Mouse (Mus musculus): ENCODE data around the gene Uba7. TPM values are rescaled to one million over a fixed set of nuclear protein-coding genes. Genes with fewer than 3 reads are reported as not detected.

Uba7 gene
- polyA plus RNA-seq, 1 experiment from 2014 or later: 3.2 TPM

DNA sequence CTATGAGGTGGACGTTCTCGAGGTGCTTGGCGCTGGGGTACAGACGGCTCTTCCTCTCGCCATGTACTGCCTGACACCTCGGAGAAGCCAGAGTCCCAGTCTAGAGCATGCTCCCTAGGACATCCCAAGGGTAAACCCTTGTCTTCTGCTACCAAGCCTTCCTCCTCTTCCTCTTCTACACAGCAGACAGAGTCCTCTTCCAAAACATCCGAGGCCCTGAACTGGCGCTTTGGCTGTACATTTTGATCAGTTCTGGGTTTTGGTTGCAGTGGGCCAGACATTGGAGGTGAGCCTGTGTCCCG is 9.4 kb downstream of the Uba7 start:
- H3K4me1 ChIP-seq (replicated peaks; ENCODE audit: control insufficient read depth, insufficient read depth, low read length): peaks cover 14% of the 10 kb centered on the region
- no peaks in the 10 kb centered on the region for H3K36me3 ChIP-seq (ENCODE audit: control insufficient read depth, insufficient read depth)
- 0 out of 2 replicates have a peak, but pooled peaks cover 3% of the 10 kb centered on the region for H3K27me3 ChIP-seq (replicated peaks; ENCODE audit: control insufficient read depth, insufficient read depth, low read length)
- no peak for ATAC-seq
- H3K9ac ChIP-seq (replicated peaks; ENCODE audit: low read depth, low read length): peak overlapping the region; percentile 67; the same call in 1 of the 2 replicates
- peak overlapping the region; percentile 75 for H3K4me3 ChIP-seq (replicated peaks; ENCODE audit: low read length)
- H3K4me2 ChIP-seq (ENCODE audit: low read length): peak overlapping the region; percentile 86
- H3K9me3 ChIP-seq (ENCODE audit: control insufficient read depth, low read length): no peaks in the 10 kb centered on the region
- WGBS: 74% methylated on average over 9 of the region's 9 CpGs
- no peak overlapping the region for H3K27ac ChIP-seq (ENCODE audit: low read length)

DNA sequence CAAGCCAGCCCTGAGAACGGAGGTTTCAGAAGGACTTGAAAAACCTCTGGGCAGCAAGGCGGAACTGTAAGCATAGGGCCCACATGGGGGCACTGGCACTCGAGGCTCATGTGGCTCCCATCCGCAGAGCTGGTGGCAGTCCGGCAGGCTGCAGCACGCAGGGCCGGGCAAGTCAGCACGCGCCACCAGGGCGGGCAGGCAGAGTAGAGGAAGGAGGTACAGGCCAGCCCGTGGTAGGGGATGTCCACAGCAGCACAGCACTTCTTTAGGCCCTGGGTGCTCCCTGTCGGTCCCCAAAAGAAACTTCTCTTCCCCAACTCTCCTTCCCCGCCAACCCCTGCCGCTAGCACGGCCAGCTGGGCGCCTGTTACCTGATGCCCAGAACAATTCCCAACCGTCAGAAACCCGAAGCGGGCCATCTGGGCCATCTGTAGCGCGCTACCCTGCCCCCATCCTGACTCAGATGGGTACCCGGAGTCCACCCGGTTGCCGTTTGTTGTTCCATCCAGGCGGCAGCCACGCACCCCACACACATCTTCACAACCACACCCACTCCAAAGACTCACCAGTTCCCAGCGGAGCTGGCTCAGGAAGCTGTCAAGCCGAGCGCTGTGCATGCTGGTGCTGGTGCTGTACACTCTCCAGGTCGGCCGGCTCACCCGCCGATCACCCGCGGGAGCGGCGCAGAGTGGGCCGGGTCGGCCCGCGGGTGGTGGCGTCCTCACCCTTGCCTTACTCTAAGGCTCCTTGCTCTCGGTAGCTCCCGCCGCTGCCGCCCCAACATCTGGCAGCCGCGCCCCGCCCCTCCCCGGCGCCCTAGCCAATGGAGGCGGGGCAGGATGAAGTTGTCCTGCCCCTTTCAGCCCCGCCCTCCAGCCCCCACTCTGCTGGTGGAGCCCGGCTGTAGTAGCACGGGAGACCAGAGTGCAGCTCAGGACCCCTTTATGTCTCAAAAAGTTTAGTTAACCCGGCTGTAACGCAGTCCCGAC is 10.1 kb downstream of the Uba7 start, which contains the start of gene Inka1:
TSS of gene Inka1 (minus strand) at position 749 of the 989 bp plus-strand sequence.
- Histone ChIP-seq H3K27ac (ENCODE audit: low read length) (no peak within 1 kb of the TSS; the same call in 1 of the 2 replicates), H3K27me3 (replicated peaks; ENCODE audit: control insufficient read depth, insufficient read depth, low read length) (0 out of 2 replicates have a peak, but pooled peaks cover 3% of the 10 kb centered on the region), H3K9me3 (ENCODE audit: control insufficient read depth, low read length) (no peaks in the 10 kb centered on the region), H3K4me3 (replicated peaks; ENCODE audit: low read length) (peak within 1 kb of the TSS; percentile 75), H3K4me1 (replicated peaks; ENCODE audit: control insufficient read depth, insufficient read depth, low read length) (peaks cover 14% of the 10 kb centered on the region), H3K36me3 (ENCODE audit: control insufficient read depth, insufficient read depth) (no peaks in the 10 kb centered on the region), H3K9ac (replicated peaks; ENCODE audit: low read depth, low read length) (peak within 1 kb of the TSS; percentile 67), H3K4me2 (ENCODE audit: low read length) (peak within 1 kb of the TSS; percentile 86)
- WGBS: under 1% methylated on average over 58 of the region's 58 CpGs
- peak; percentile 78 for ATAC-seq

DNA sequence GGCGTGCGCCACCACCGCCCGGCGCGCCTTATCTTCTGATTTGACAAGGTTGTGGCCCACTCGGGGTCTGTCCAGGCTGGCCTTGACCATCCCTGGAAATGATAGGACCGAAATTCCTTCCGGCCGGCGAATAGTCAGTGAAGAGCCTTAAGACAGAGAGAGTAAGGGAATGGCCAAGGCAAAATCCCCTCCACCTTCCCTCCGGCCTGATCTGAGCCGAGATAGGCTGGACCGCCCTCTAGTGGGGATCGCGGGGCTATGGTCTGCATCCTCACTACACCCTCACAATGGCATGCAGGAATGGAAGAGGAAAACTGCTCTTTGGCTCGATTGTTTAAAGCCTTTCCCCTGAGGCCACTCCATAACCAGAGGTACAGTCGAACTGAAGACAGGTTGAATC is 11.1 kb downstream of the Uba7 start:
- peak; percentile 76 for ATAC-seq
- Histone ChIP-seq H3K4me3 (replicated peaks; ENCODE audit: low read length) (no peak overlapping the region; the same call in none of the 2 replicates), H3K27ac (ENCODE audit: low read length) (no peak overlapping the region), H3K27me3 (replicated peaks; ENCODE audit: control insufficient read depth, insufficient read depth, low read length) (0 out of 2 replicates have a peak, but pooled peaks cover 3% of the 10 kb centered on the region), H3K36me3 (ENCODE audit: control insufficient read depth, insufficient read depth) (no peaks in the 10 kb centered on the region), H3K4me2 (ENCODE audit: low read length) (peak overlapping the region; percentile 86), H3K4me1 (replicated peaks; ENCODE audit: control insufficient read depth, insufficient read depth, low read length) (peaks cover 14% of the 10 kb centered on the region), H3K9me3 (ENCODE audit: control insufficient read depth, low read length) (no peaks in the 10 kb centered on the region), H3K9ac (replicated peaks; ENCODE audit: low read depth, low read length) (no peak overlapping the region)
- 4% methylated on average over 18 of the region's 18 CpGs for WGBS

DNA sequence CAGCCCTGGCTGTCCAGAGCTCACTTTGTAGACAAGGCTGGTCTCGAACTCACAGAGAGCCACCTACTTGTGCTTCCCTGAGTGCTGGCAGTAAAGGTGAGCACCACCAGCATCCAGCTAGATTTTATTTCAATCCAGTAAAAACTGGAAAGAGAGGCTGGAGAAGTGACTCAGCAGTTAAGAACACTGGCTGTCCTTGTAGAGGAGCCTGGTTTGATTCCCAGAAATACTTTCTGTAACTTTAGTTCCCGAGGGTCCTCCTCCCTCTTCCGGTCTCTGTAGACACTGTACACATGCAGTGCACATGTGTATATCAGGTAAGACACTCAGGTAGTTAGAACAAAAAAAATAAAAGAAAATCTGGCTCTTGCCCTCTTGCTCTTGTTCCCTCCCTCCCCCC is 12.6 kb downstream of the Uba7 start:
- H3K9ac ChIP-seq (replicated peaks; ENCODE audit: low read depth, low read length): no peak overlapping the region
- no peaks in the 10 kb centered on the region for H3K9me3 ChIP-seq (ENCODE audit: control insufficient read depth, low read length)
- H3K27ac ChIP-seq (ENCODE audit: low read length): no peak overlapping the region
- no peaks in the 10 kb centered on the region for H3K36me3 ChIP-seq (ENCODE audit: control insufficient read depth, insufficient read depth)
- no peak for ATAC-seq
- H3K4me2 ChIP-seq (ENCODE audit: low read length): no peak overlapping the region
- peaks cover 14% of the 10 kb centered on the region for H3K4me1 ChIP-seq (replicated peaks; ENCODE audit: control insufficient read depth, insufficient read depth, low read length)
- 82% methylated on average over 3 of the region's 3 CpGs for WGBS
- 0 out of 2 replicates have a peak, but pooled peaks cover 3% of the 10 kb centered on the region for H3K27me3 ChIP-seq (replicated peaks; ENCODE audit: control insufficient read depth, insufficient read depth, low read length)
- no peak overlapping the region for H3K4me3 ChIP-seq (replicated peaks; ENCODE audit: low read length)

DNA sequence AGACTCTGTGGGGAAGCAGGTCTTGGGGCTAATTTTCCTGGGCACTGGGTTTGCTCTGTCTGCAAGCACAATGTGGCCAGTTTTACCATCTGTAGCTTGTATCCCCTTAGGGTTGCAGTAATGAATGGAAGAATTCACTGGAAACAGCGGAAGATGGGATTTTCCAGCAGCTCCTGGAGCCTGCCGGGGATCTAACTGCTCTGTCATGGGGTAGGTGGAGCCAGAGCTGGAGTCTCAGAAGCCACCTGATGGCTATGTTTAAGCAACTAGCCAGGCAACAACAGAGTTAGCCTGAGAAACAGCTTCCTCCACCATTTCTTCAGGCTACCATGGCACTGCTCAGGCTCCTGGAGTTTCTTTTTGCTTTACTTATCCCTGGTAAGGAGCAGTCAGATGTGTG is 16.9 kb downstream of the Uba7 start, which contains the start of gene Cdhr4:
TSS of gene Cdhr4 (plus strand) at position 301 of the 400 bp plus-strand sequence.
- Histone ChIP-seq H3K9ac (replicated peaks; ENCODE audit: low read depth, low read length) (no peak within 1 kb of the TSS), H3K4me1 (replicated peaks; ENCODE audit: control insufficient read depth, insufficient read depth, low read length) (no peaks in the 10 kb centered on the region), H3K9me3 (ENCODE audit: control insufficient read depth, low read length) (no peaks in the 10 kb centered on the region), H3K27ac (ENCODE audit: low read length) (no peak within 1 kb of the TSS), H3K27me3 (replicated peaks; ENCODE audit: control insufficient read depth, insufficient read depth, low read length) (no peaks in the 10 kb centered on the region), H3K4me2 (ENCODE audit: low read length) (no peak within 1 kb of the TSS), H3K4me3 (replicated peaks; ENCODE audit: low read length) (no peak within 1 kb of the TSS), H3K36me3 (ENCODE audit: control insufficient read depth, insufficient read depth) (no peaks in the 10 kb centered on the region)
- ATAC-seq: no peak
- WGBS: 68% methylated on average over 2 of the region's 2 CpGs

DNA sequence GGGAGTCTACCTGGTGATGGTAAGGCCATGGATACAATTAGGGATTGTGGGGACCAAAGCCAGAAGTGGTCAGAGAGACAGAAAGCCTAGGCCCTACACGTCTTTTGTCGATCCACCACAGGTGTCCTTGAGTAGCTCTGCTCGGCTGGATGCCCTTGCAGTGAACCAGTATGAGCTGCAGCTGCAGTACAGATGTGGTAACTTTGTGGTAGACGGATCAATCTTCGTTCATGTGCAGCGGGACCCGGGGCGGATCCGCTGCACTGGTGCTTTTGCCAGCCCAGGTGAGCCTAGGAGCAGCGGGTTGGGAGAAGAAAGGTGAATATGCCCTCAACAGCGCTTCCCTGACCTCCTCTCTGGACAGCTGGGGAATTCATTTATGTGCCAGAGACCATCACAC is 17.7 kb downstream of the Uba7 start:
- Histone ChIP-seq H3K4me1 (replicated peaks; ENCODE audit: control insufficient read depth, insufficient read depth, low read length) (no peaks in the 10 kb centered on the region), H3K27ac (ENCODE audit: low read length) (no peak overlapping the region), H3K9me3 (ENCODE audit: control insufficient read depth, low read length) (no peaks in the 10 kb centered on the region), H3K9ac (replicated peaks; ENCODE audit: low read depth, low read length) (no peak overlapping the region), H3K4me3 (replicated peaks; ENCODE audit: low read length) (no peak overlapping the region), H3K4me2 (ENCODE audit: low read length) (no peak overlapping the region), H3K36me3 (ENCODE audit: control insufficient read depth, insufficient read depth) (no peaks in the 10 kb centered on the region), H3K27me3 (replicated peaks; ENCODE audit: control insufficient read depth, insufficient read depth, low read length) (no peaks in the 10 kb centered on the region)
- 80% methylated on average over 11 of the region's 11 CpGs for WGBS
- ATAC-seq: no peak

DNA sequence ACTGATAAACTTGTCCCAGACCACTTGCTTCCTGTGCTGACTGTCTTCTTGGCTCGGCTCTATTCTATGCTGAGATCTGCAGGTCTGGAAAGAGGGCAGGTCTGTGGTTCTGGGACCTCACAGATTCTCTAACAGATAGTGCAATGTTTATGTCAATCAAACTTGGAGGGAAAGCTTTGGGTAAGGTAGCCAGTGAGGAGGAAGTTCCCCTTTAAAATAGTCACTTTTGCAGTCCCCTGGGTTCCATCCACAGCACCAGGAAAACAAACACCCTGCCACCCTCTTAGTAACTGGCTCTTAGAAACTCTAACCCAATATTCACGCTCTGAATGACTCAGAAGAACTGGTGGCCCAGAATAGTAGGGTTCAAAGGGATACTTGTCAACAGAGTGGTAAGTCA is 19.2 kb downstream of the Uba7 start:
- no peaks in the 10 kb centered on the region for H3K27me3 ChIP-seq (replicated peaks; ENCODE audit: control insufficient read depth, insufficient read depth, low read length)
- 68% methylated on average over 2 of the region's 2 CpGs for WGBS
- no peaks in the 10 kb centered on the region for H3K36me3 ChIP-seq (ENCODE audit: control insufficient read depth, insufficient read depth)
- H3K4me1 ChIP-seq (replicated peaks; ENCODE audit: control insufficient read depth, insufficient read depth, low read length): no peaks in the 10 kb centered on the region
- H3K4me3 ChIP-seq (replicated peaks; ENCODE audit: low read length): no peak overlapping the region
- no peak overlapping the region for H3K9ac ChIP-seq (replicated peaks; ENCODE audit: low read depth, low read length)
- no peak overlapping the region for H3K27ac ChIP-seq (ENCODE audit: low read length)
- no peaks in the 10 kb centered on the region for H3K9me3 ChIP-seq (ENCODE audit: control insufficient read depth, low read length)
- H3K4me2 ChIP-seq (ENCODE audit: low read length): no peak overlapping the region
- no peak for ATAC-seq

DNA sequence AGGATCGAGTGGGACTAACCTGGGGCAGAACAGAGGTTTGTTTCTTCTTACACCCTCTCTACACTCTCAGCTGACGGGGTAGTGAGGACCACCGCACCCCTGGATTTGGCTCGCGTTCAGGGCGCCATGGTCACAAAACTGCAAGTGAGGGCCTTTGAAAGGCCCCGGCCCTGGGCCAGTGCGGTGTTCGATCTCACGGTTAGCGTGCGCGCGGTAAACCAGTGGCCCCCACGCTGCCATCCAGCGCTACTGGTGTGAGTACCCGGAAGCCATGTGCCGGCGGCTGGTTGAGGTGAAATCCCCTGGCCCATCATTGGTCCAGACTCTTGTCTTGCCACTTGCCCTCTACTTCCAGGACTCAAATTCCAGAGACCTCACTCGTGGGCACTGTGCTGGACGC is 20.2 kb downstream of the Uba7 start:
- Histone ChIP-seq H3K9me3 (ENCODE audit: control insufficient read depth, low read length) (no peaks in the 10 kb centered on the region), H3K36me3 (ENCODE audit: control insufficient read depth, insufficient read depth) (no peaks in the 10 kb centered on the region), H3K4me1 (replicated peaks; ENCODE audit: control insufficient read depth, insufficient read depth, low read length) (no peaks in the 10 kb centered on the region), H3K27ac (ENCODE audit: low read length) (no peak overlapping the region), H3K4me2 (ENCODE audit: low read length) (no peak overlapping the region), H3K27me3 (replicated peaks; ENCODE audit: control insufficient read depth, insufficient read depth, low read length) (no peaks in the 10 kb centered on the region; the same call in 1 of the 2 replicates), H3K4me3 (replicated peaks; ENCODE audit: low read length) (no peak overlapping the region), H3K9ac (replicated peaks; ENCODE audit: low read depth, low read length) (no peak overlapping the region)
- 94% methylated on average over 21 of the region's 21 CpGs for WGBS
- no peak for ATAC-seq

DNA sequence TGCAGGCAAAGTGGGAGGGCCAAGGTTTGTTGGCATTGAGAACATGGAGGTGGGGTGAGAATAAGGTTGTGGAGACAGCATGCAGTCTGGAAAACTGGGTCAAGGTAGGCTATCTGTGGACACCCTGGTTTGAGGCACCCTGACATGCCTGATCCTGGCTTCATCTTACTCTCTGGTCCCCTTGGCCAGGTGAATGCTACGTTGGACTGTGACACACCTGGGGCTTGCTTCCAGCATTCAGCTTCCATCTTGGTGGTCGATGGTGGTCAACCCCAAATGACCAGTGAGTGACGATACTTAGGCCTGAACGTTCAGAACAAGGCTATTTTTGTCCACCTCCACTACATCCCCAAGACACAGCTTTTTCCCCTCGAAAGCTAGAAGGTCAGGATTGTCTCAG is 20.7 kb downstream of the Uba7 start, which contains the start of gene Gm20662:
TSS of gene Gm20662 (plus strand) at position 301 of the 400 bp plus-strand sequence.
- no peak within 1 kb of the TSS for H3K4me2 ChIP-seq (ENCODE audit: low read length)
- ATAC-seq: no peak
- H3K27me3 ChIP-seq (replicated peaks; ENCODE audit: control insufficient read depth, insufficient read depth, low read length): no peaks in the 10 kb centered on the region; the same call in 1 of the 2 replicates
- H3K9ac ChIP-seq (replicated peaks; ENCODE audit: low read depth, low read length): no peak within 1 kb of the TSS
- 91% methylated on average over 5 of the region's 5 CpGs for WGBS
- H3K9me3 ChIP-seq (ENCODE audit: control insufficient read depth, low read length): no peaks in the 10 kb centered on the region
- H3K27ac ChIP-seq (ENCODE audit: low read length): no peak within 1 kb of the TSS
- no peaks in the 10 kb centered on the region for H3K36me3 ChIP-seq (ENCODE audit: control insufficient read depth, insufficient read depth)
- no peak within 1 kb of the TSS for H3K4me3 ChIP-seq (replicated peaks; ENCODE audit: low read length)
- H3K4me1 ChIP-seq (replicated peaks; ENCODE audit: control insufficient read depth, insufficient read depth, low read length): no peaks in the 10 kb centered on the region

Data from forebrain, embryonic 16.5 days (tissue).